Mouse (Mus musculus) forebrain, postnatal 0 days (tissue): Measurements from ENCODE around the gene Mxra8. TPM values are rescaled to one million over a fixed set of nuclear protein-coding genes. Genes with fewer than 3 reads are reported as not detected.

Experiments used
- ATAC-seq: fragments of 200-750 bp; cut with Nextera tagmentation; 2 replicates; pipeline ENCODE4 v1.8.0; 2017; ENCODE audit warnings: mild to moderate bottlenecking, moderate library complexity
- DNase-seq: peaks from one replicate; pipeline ENCODE4 v3.0.0-alpha.2; 2015
- H3K27ac ChIP-seq: fragments of 300-500 bp; sonication (generic); 2 replicates; pipeline ENCODE4 v1.5.1; 2014; ENCODE audit warnings: low read depth, mild to moderate bottlenecking, antibody characterized with exemption, low read length, moderate library complexity, mixed read lengths
- H3K27me3 ChIP-seq: fragments of 300-500 bp; sonication (generic); 2 replicates; pipeline ENCODE4 v1.6.1; 2014; ENCODE audit warnings: mild to moderate bottlenecking, low read length, mixed read lengths; ENCODE audit not compliant: insufficient read depth
- H3K36me3 ChIP-seq: fragments of 300-500 bp; sonication (generic); 2 replicates; pipeline ENCODE4 v1.6.1; 2014; ENCODE audit warnings: mild to moderate bottlenecking, moderate library complexity; ENCODE audit not compliant: insufficient read depth
- H3K4me1 ChIP-seq: fragments of 300-500 bp; sonication (generic); 2 replicates; pipeline ENCODE4 v1.6.1; 2014; ENCODE audit warnings: antibody characterized with exemption; ENCODE audit not compliant: insufficient read depth
- H3K4me2 ChIP-seq: fragments of 300-500 bp; sonication (generic); 2 replicates; pipeline ENCODE4 v1.6.1; 2014; ENCODE audit warnings: low read depth, mild to moderate bottlenecking, moderate library complexity
- H3K4me3 ChIP-seq: fragments of 300-500 bp; sonication (generic); 2 replicates; pipeline ENCODE4 v1.5.1; 2014; ENCODE audit warnings: low read depth, low read length, mixed read lengths
- H3K9ac ChIP-seq: fragments of 300-500 bp; sonication (generic); 2 replicates; pipeline ENCODE4 v1.6.1; 2014; ENCODE audit warnings: mild to moderate bottlenecking
- H3K9me3 ChIP-seq: fragments of 300-500 bp; sonication (generic); 2 replicates; pipeline ENCODE4 v1.6.1; 2016; ENCODE audit warnings: low read length
- CTCF ChIP-seq: sonication (generic); IDR thresholded peaks from 2 replicates; pipeline ENCODE4 v1.5.1; 2016; ENCODE audit warnings: antibody characterized with exemption, control low read depth, low read depth
- WGBS: fragments of 180-500 bp; shearing (Covaris S2); extraction: QIAGEN DNeasy Blood & Tissue Kit; methylation state at CpG from one replicate; pipeline ENCODE4 v1.1.7; 2014; 5-methylcytosine and 5-hydroxymethylcytosine counted together
- polyA plus RNA-seq: library from polyadenylated mRNA; unstranded; fragments of >200 nt; fragmentation: Nextera tagmentation; extraction: Ambion mirVana; gene quantifications from 2 replicates; pipeline ENCODE4 v1.2.1, GENCODE M21; 2015
- total RNA-seq: library from RNA; depleted of rRNA; stranded (reverse); fragments of >200 nt; gene quantifications from 2 replicates; pipeline ENCODE4 v1.2.3, GENCODE M21; 2014

Mxra8 gene
- total and polyA plus RNA-seq, 2 experiments from 2014 or later, result 30.5 to 35.9 TPM

- H3K27ac ChIP-seq, result no peak overlapping the region
- H3K4me1 ChIP-seq, result no peaks in the 10 kb centered on the region
- H3K27me3 ChIP-seq, result no peaks in the 10 kb centered on the region
- WGBS, result 33% methylated on average over 13 of the region's 13 CpGs
- no peak for ATAC-seq
- no peak for TF ChIP-seq CTCF
- DNase-seq, result no peak
- no peak overlapping the region for H3K9ac ChIP-seq
- H3K4me3 ChIP-seq, result no peak overlapping the region
- H3K4me2 ChIP-seq, result no peak overlapping the region
- peaks cover 82% of the 10 kb centered on the region for H3K36me3 ChIP-seq
- H3K9me3 ChIP-seq, result no peaks in the 10 kb centered on the region
Measured at GRCm38 (mm10) chr4:155859318-155859717, 19.8 kb downstream of the Mxra8 start.

GRCm38 (mm10) chr4:155861787-155862186 is 22.3 kb downstream of the Mxra8 start:
- H3K4me3 ChIP-seq, result no peak overlapping the region
- no peak for TF ChIP-seq CTCF
- H3K9me3 ChIP-seq, result no peaks in the 10 kb centered on the region
- H3K4me2 ChIP-seq, result no peak overlapping the region
- WGBS, result 90% methylated on average over 7 of the region's 7 CpGs
- H3K9ac ChIP-seq, result no peak overlapping the region
- peaks cover 76% of the 10 kb centered on the region for H3K36me3 ChIP-seq
- ATAC-seq (no peak), DNase-seq (no peak)
- no peaks in the 10 kb centered on the region for H3K4me1 ChIP-seq
- H3K27me3 ChIP-seq, result no peaks in the 10 kb centered on the region
- no peak overlapping the region for H3K27ac ChIP-seq

- H3K27me3 ChIP-seq, result no peaks in the 10 kb centered on the region
- H3K9me3 ChIP-seq, result no peaks in the 10 kb centered on the region
- no peak within 1 kb of the TSS for H3K4me2 ChIP-seq
- peaks cover 64% of the 10 kb centered on the region for H3K36me3 ChIP-seq
- 80% methylated on average over 5 of the region's 5 CpGs for WGBS
- H3K27ac ChIP-seq, result no peak within 1 kb of the TSS
- DNase-seq, result no peak
- TF ChIP-seq CTCF, result no peak
- no peak within 1 kb of the TSS for H3K9ac ChIP-seq
- no peak for ATAC-seq
- H3K4me1 ChIP-seq, result no peaks in the 10 kb centered on the region
- H3K4me3 ChIP-seq, result no peak within 1 kb of the TSS
Measured at GRCm38 (mm10) chr4:155863001-155863400, 23.5 kb downstream of the Mxra8 start, which contains the start of gene Tas1r3. TSS of gene Tas1r3 (minus strand) at chr4:155863362.

- no peak for DNase-seq
- H3K4me1 ChIP-seq, result peaks cover 10% of the 10 kb centered on the region
- H3K27ac ChIP-seq, result 0 out of 2 replicates have a peak overlapping the region, but pooled peaks have one; percentile 86
- whole genome bisulfite sequencing, result 10% methylated on average over 22 of the region's 22 CpGs
- H3K9ac ChIP-seq, result peak overlapping the region; percentile 75
- no peaks in the 10 kb centered on the region for H3K27me3 ChIP-seq
- H3K4me3 ChIP-seq, result peak overlapping the region; percentile 79
- TF ChIP-seq CTCF, result no peak
- H3K4me2 ChIP-seq, result peak overlapping the region; percentile 98
- no peaks in the 10 kb centered on the region for H3K9me3 ChIP-seq
- H3K36me3 ChIP-seq, result peaks cover 32% of the 10 kb centered on the region
- ATAC-seq, result no peak; the same call in none of the 2 replicates
Measured at GRCm38 (mm10) chr4:155868614-155869298, 29.3 kb downstream of the Mxra8 start.

DNA sequence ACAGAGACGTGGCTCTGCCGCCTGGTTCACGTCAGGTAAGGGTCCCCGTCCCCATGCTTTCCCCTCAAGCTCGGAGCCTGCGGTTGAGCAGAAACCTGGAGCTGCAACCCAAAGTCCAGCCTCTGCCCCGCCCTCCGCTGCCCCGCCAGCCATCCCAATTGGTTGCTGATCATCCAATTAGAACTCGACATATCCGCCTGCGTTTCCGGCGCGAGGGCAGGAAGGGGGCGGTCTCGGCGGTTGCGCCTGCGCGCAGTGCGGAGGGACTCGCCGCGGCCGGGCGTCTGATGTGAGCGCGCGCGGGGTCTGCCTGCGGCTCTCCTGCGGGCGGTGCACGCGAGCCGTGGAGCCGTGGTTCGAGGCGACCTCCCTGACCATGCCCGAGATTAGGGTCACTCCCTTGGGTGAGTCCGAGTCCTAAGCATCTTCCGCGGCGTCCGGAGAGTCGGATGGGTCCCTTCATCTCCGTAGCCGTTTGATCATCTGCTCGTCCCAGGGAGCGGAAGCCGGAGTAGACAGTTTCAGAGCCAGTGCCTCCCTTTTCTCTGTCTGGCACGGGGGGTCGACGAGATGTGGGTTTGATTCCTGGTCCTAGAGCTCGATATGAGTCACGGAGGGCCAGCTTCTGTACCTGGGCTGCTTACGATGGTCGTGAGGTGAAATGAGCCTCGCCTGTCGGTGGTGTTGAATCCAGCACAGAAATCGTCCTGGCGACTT is 30.0 kb downstream of the Mxra8 start, which contains the start of the genes Cptp and Ints11:
TSS of gene Cptp (minus strand) at position 124 of the 717 bp plus-strand sequence.
TSS of gene Ints11 (plus strand) at position 230 of the 717 bp plus-strand sequence.
- no peaks in the 10 kb centered on the region for H3K9me3 ChIP-seq
- peak within 1 kb of the TSS; percentile 98 for H3K4me2 ChIP-seq
- peak within 1 kb of the TSS; percentile 75 for H3K9ac ChIP-seq
- H3K27ac ChIP-seq, result peak within 1 kb of the TSS; percentile 86
- peaks cover 38% of the 10 kb centered on the region for H3K36me3 ChIP-seq
- DNase-seq, result peak; percentile 97
- peaks cover 10% of the 10 kb centered on the region for H3K4me1 ChIP-seq
- no peaks in the 10 kb centered on the region for H3K27me3 ChIP-seq
- ATAC-seq, result peak; percentile 99
- under 1% methylated on average over 63 of the region's 63 CpGs for WGBS
- TF ChIP-seq CTCF, result peak; percentile 52
- H3K4me3 ChIP-seq, result peak within 1 kb of the TSS; percentile 79

DNA sequence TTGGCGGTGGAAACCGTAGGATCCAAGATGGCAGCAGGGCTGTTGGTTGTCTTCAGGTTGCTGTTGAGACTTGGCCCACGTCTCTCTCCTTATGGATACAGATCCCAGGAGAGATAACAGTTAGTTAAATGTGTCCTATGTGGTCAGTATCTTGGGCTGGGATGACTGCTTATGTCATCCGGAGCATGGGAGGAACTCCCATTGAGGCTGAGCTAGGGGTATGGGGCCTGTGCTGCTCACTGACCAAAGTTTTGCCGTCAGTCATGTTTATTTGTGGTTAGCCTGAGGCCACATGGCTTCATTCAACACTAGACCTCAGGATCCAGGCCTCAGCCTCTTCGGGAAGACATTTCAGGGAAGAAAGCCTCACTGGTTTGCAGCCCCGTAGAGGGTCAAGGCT is 31.9 kb downstream of the Mxra8 start:
- H3K27ac ChIP-seq, result no peak overlapping the region
- no peak overlapping the region for H3K9ac ChIP-seq
- DNase-seq (no peak), ATAC-seq (no peak)
- H3K4me3 ChIP-seq, result no peak overlapping the region
- WGBS, result 94% methylated on average over 7 of the region's 7 CpGs
- peaks cover 10% of the 10 kb centered on the region for H3K4me1 ChIP-seq
- no peak for TF ChIP-seq CTCF
- H3K9me3 ChIP-seq, result no peaks in the 10 kb centered on the region
- peaks cover 35% of the 10 kb centered on the region for H3K36me3 ChIP-seq
- H3K27me3 ChIP-seq, result no peaks in the 10 kb centered on the region
- H3K4me2 ChIP-seq, result no peak overlapping the region

DNA sequence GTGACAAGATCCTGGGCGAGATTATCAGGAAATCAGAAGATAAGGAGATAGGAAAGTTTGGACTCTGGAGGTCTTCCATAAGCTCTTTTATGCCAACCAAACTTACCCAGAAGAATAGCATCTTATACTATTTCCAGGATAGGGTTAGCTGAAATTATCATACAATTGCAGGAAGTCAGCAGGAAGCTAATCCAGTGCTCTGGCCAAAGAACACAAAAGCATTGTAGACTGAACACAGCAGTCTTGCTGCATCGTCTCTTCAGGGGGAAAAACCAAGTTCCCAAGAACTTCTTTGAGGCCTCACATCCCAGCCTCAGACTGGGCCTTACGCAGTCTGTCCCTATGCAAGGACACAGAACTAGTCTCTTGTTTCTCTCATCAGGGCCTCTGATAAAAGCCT is 44.1 kb downstream of the Mxra8 start:
- H3K4me3 ChIP-seq, result no peak overlapping the region
- TF ChIP-seq CTCF, result no peak
- DNase-seq (no peak), ATAC-seq (no peak)
- H3K4me1 ChIP-seq, result no peaks in the 10 kb centered on the region
- no peaks in the 10 kb centered on the region for H3K9me3 ChIP-seq
- no peaks in the 10 kb centered on the region for H3K27me3 ChIP-seq
- H3K9ac ChIP-seq, result no peak overlapping the region
- no peak overlapping the region for H3K27ac ChIP-seq
- no peak overlapping the region for H3K4me2 ChIP-seq
- WGBS, result 84% methylated on average over 3 of the region's 3 CpGs
- H3K36me3 ChIP-seq, result peaks cover 45% of the 10 kb centered on the region
